Mouse (Mus musculus): ENCODE measurements around the gene Slc22a22. TPM values are rescaled to one million over a fixed set of nuclear protein-coding genes. Genes with fewer than 3 reads are reported as not detected.

Slc22a22 gene
- polyA plus RNA-seq, 1 experiment from 2014 or later: not detected

- no peaks in the 10 kb centered on the region for H3K27me3 ChIP-seq (replicated peaks; ENCODE audit: control insufficient read depth, insufficient read depth, low read length)
- no peaks in the 10 kb centered on the region for H3K4me1 ChIP-seq (replicated peaks; ENCODE audit: control insufficient read depth, insufficient read depth, low read length)
- H3K4me2 ChIP-seq (ENCODE audit: low read length): no peak overlapping the region
- H3K9ac ChIP-seq (replicated peaks; ENCODE audit: low read depth, low read length): no peak overlapping the region
- no peak for ATAC-seq
- no peaks in the 10 kb centered on the region for H3K9me3 ChIP-seq (ENCODE audit: control insufficient read depth, low read length)
- no peak overlapping the region for H3K4me3 ChIP-seq (replicated peaks; ENCODE audit: low read length)
- WGBS: 93% methylated on average over 2 of the region's 2 CpGs
- H3K36me3 ChIP-seq (ENCODE audit: control insufficient read depth, insufficient read depth): no peaks in the 10 kb centered on the region
- H3K27ac ChIP-seq (ENCODE audit: low read length): no peak overlapping the region
Measured at GRCm38 (mm10) chr15:57496106-57496505, 18.7 kb upstream of the Slc22a22 start.

GRCm38 (mm10) chr15:57482509-57482908, 5.1 kb upstream of the Slc22a22 start:
- H3K27me3 ChIP-seq (replicated peaks; ENCODE audit: control insufficient read depth, insufficient read depth, low read length): no peaks in the 10 kb centered on the region
- no peak overlapping the region for H3K27ac ChIP-seq (ENCODE audit: low read length)
- no peak overlapping the region for H3K4me3 ChIP-seq (replicated peaks; ENCODE audit: low read length)
- WGBS: 22% methylated on average over 2 of the region's 2 CpGs
- ATAC-seq: no peak
- no peak overlapping the region for H3K9ac ChIP-seq (replicated peaks; ENCODE audit: low read depth, low read length)
- no peaks in the 10 kb centered on the region for H3K36me3 ChIP-seq (ENCODE audit: control insufficient read depth, insufficient read depth)
- no peak overlapping the region for H3K4me2 ChIP-seq (ENCODE audit: low read length)
- no peaks in the 10 kb centered on the region for H3K4me1 ChIP-seq (replicated peaks; ENCODE audit: control insufficient read depth, insufficient read depth, low read length)
- H3K9me3 ChIP-seq (ENCODE audit: control insufficient read depth, low read length): 0 out of 2 replicates have a peak, but pooled peaks cover 3% of the 10 kb centered on the region

GRCm38 (mm10) chr15:57471648-57472047, 5.8 kb downstream of the Slc22a22 start:
- ATAC-seq: no peak
- Histone ChIP-seq H3K36me3 (ENCODE audit: control insufficient read depth, insufficient read depth) (no peaks in the 10 kb centered on the region), H3K4me3 (replicated peaks; ENCODE audit: low read length) (no peak overlapping the region), H3K9me3 (ENCODE audit: control insufficient read depth, low read length) (no peaks in the 10 kb centered on the region), H3K27me3 (replicated peaks; ENCODE audit: control insufficient read depth, insufficient read depth, low read length) (no peaks in the 10 kb centered on the region), H3K4me2 (ENCODE audit: low read length) (no peak overlapping the region), H3K4me1 (replicated peaks; ENCODE audit: control insufficient read depth, insufficient read depth, low read length) (no peaks in the 10 kb centered on the region), H3K27ac (ENCODE audit: low read length) (no peak overlapping the region), H3K9ac (replicated peaks; ENCODE audit: low read depth, low read length) (no peak overlapping the region)
- WGBS: 51% methylated on average over 3 of the region's 3 CpGs

GRCm38 (mm10) chr15:57465996-57466395, 11.4 kb downstream of the Slc22a22 start:
- H3K36me3 ChIP-seq (ENCODE audit: control insufficient read depth, insufficient read depth): no peaks in the 10 kb centered on the region
- H3K9me3 ChIP-seq (ENCODE audit: control insufficient read depth, low read length): no peaks in the 10 kb centered on the region
- no peak for ATAC-seq
- peaks cover 4% of the 10 kb centered on the region for H3K4me1 ChIP-seq (replicated peaks; ENCODE audit: control insufficient read depth, insufficient read depth, low read length)
- no peak overlapping the region for H3K9ac ChIP-seq (replicated peaks; ENCODE audit: low read depth, low read length)
- no peak overlapping the region for H3K4me3 ChIP-seq (replicated peaks; ENCODE audit: low read length)
- H3K27ac ChIP-seq (ENCODE audit: low read length): no peak overlapping the region
- H3K4me2 ChIP-seq (ENCODE audit: low read length): no peak overlapping the region
- H3K27me3 ChIP-seq (replicated peaks; ENCODE audit: control insufficient read depth, insufficient read depth, low read length): no peaks in the 10 kb centered on the region

- Histone ChIP-seq H3K36me3 (ENCODE audit: control insufficient read depth, insufficient read depth) (no peaks in the 10 kb centered on the region), H3K9me3 (ENCODE audit: control insufficient read depth, low read length) (no peaks in the 10 kb centered on the region), H3K27me3 (replicated peaks; ENCODE audit: control insufficient read depth, insufficient read depth, low read length) (no peaks in the 10 kb centered on the region), H3K4me1 (replicated peaks; ENCODE audit: control insufficient read depth, insufficient read depth, low read length) (peaks cover 4% of the 10 kb centered on the region), H3K9ac (replicated peaks; ENCODE audit: low read depth, low read length) (no peak overlapping the region), H3K27ac (ENCODE audit: low read length) (no peak overlapping the region), H3K4me2 (ENCODE audit: low read length) (no peak overlapping the region), H3K4me3 (replicated peaks; ENCODE audit: low read length) (no peak overlapping the region)
- WGBS: 70% methylated on average over 6 of the region's 6 CpGs
- no peak for ATAC-seq
Measured at GRCm38 (mm10) chr15:57465061-57465460, 12.4 kb downstream of the Slc22a22 start.

- Histone ChIP-seq H3K27me3 (replicated peaks; ENCODE audit: control insufficient read depth, insufficient read depth, low read length) (no peaks in the 10 kb centered on the region), H3K36me3 (ENCODE audit: control insufficient read depth, insufficient read depth) (no peaks in the 10 kb centered on the region), H3K27ac (ENCODE audit: low read length) (no peak overlapping the region), H3K4me2 (ENCODE audit: low read length) (no peak overlapping the region), H3K9ac (replicated peaks; ENCODE audit: low read depth, low read length) (no peak overlapping the region), H3K4me3 (replicated peaks; ENCODE audit: low read length) (no peak overlapping the region), H3K4me1 (replicated peaks; ENCODE audit: control insufficient read depth, insufficient read depth, low read length) (peaks cover 4% of the 10 kb centered on the region), H3K9me3 (ENCODE audit: control insufficient read depth, low read length) (no peaks in the 10 kb centered on the region)
- 67% methylated on average over 11 of the region's 11 CpGs for WGBS
- ATAC-seq: peak; percentile 58; the same call in 1 of the 2 replicates
Measured at GRCm38 (mm10) chr15:57464066-57464465, 13.4 kb downstream of the Slc22a22 start.

- Histone ChIP-seq H3K9me3 (ENCODE audit: control insufficient read depth, low read length) (no peaks in the 10 kb centered on the region), H3K4me2 (ENCODE audit: low read length) (no peak overlapping the region), H3K4me1 (replicated peaks; ENCODE audit: control insufficient read depth, insufficient read depth, low read length) (peaks cover 4% of the 10 kb centered on the region), H3K9ac (replicated peaks; ENCODE audit: low read depth, low read length) (no peak overlapping the region), H3K36me3 (ENCODE audit: control insufficient read depth, insufficient read depth) (no peaks in the 10 kb centered on the region), H3K27ac (ENCODE audit: low read length) (no peak overlapping the region), H3K27me3 (replicated peaks; ENCODE audit: control insufficient read depth, insufficient read depth, low read length) (no peaks in the 10 kb centered on the region), H3K4me3 (replicated peaks; ENCODE audit: low read length) (no peak overlapping the region)
- peak; percentile 74 for ATAC-seq
- WGBS: 25% methylated on average over 1 of the region's 1 CpGs
Measured at GRCm38 (mm10) chr15:57461284-57461683, 16.1 kb downstream of the Slc22a22 start.

- Histone ChIP-seq H3K4me1 (replicated peaks; ENCODE audit: control insufficient read depth, insufficient read depth, low read length) (no peaks in the 10 kb centered on the region), H3K9ac (replicated peaks; ENCODE audit: low read depth, low read length) (no peak overlapping the region), H3K4me2 (ENCODE audit: low read length) (no peak overlapping the region), H3K27ac (ENCODE audit: low read length) (no peak overlapping the region), H3K9me3 (ENCODE audit: control insufficient read depth, low read length) (no peaks in the 10 kb centered on the region), H3K4me3 (replicated peaks; ENCODE audit: low read length) (no peak overlapping the region), H3K27me3 (replicated peaks; ENCODE audit: control insufficient read depth, insufficient read depth, low read length) (no peaks in the 10 kb centered on the region), H3K36me3 (ENCODE audit: control insufficient read depth, insufficient read depth) (no peaks in the 10 kb centered on the region)
- ATAC-seq: no peak
- 28% methylated on average over 2 of the region's 2 CpGs for WGBS
Measured at GRCm38 (mm10) chr15:57457374-57457773, 20.1 kb downstream of the Slc22a22 start.

- Histone ChIP-seq H3K4me3 (replicated peaks; ENCODE audit: low read length) (no peak overlapping the region), H3K27me3 (replicated peaks; ENCODE audit: control insufficient read depth, insufficient read depth, low read length) (no peaks in the 10 kb centered on the region), H3K9me3 (ENCODE audit: control insufficient read depth, low read length) (no peaks in the 10 kb centered on the region), H3K36me3 (ENCODE audit: control insufficient read depth, insufficient read depth) (no peaks in the 10 kb centered on the region), H3K9ac (replicated peaks; ENCODE audit: low read depth, low read length) (no peak overlapping the region), H3K4me2 (ENCODE audit: low read length) (no peak overlapping the region), H3K27ac (ENCODE audit: low read length) (no peak overlapping the region), H3K4me1 (replicated peaks; ENCODE audit: control insufficient read depth, insufficient read depth, low read length) (no peaks in the 10 kb centered on the region)
- 80% methylated on average over 2 of the region's 2 CpGs for WGBS
- no peak for ATAC-seq
Measured at GRCm38 (mm10) chr15:57434710-57435404, 42.6 kb downstream of the Slc22a22 start.

GRCm38 (mm10) chr15:57408498-57408897, 68.9 kb downstream of the Slc22a22 start:
- peak; percentile 58; the same call in 1 of the 2 replicates for ATAC-seq
- WGBS: 46% methylated on average over 2 of the region's 2 CpGs
- H3K4me1 ChIP-seq (replicated peaks; ENCODE audit: control insufficient read depth, insufficient read depth, low read length): no peaks in the 10 kb centered on the region
- H3K27me3 ChIP-seq (replicated peaks; ENCODE audit: control insufficient read depth, insufficient read depth, low read length): no peaks in the 10 kb centered on the region
- H3K9me3 ChIP-seq (ENCODE audit: control insufficient read depth, low read length): no peaks in the 10 kb centered on the region
- no peak overlapping the region for H3K27ac ChIP-seq (ENCODE audit: low read length)
- no peaks in the 10 kb centered on the region for H3K36me3 ChIP-seq (ENCODE audit: control insufficient read depth, insufficient read depth)
- H3K4me2 ChIP-seq (ENCODE audit: low read length): no peak overlapping the region
- no peak overlapping the region for H3K4me3 ChIP-seq (replicated peaks; ENCODE audit: low read length)
- H3K9ac ChIP-seq (replicated peaks; ENCODE audit: low read depth, low read length): no peak overlapping the region

Measured in forebrain, embryonic 16.5 days (tissue).